Mouse (Mus musculus) cerebellum, adult 2 months (tissue): ENCODE measurements around the gene Anks1b.

Source experiments
- CTCF ChIP-seq: fragments of 200-500 bp; IDR thresholded peaks from 2 replicates; pipeline ENCODE4 v1.5.1; 2011; ENCODE audit warnings: low read depth, mild to moderate bottlenecking, control low read depth, low read length, moderate library complexity, borderline replicate concordance; ENCODE audit not compliant: insufficient read depth
- POLR2A ChIP-seq: fragments of 200-500 bp; IDR thresholded peaks from 2 replicates; pipeline ENCODE4 v1.6.1; 2011; ENCODE audit warnings: low read length, control low read depth, borderline replicate concordance; ENCODE audit not compliant: insufficient read depth

DNA sequence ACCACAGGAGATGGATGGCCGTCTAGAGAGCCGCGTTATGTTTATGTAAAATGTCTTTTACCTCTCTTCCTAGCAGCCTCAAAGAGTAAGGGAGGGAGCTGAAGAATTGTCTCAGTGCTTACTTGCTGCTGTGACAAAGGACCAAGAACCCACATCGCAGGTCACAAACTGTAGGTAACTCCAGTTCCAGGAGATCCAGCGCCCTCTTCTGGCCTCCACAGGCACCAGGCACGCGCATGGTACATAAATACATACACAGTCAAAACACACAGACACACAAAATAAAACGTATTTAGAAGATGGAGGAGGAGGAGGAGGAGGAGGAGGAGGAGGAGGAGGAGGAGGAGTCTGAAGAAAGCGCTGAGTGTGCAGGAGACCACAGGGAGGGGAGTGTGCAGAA is 845.4 kb downstream of the Anks1b start:
- no peak for TF ChIP-seq CTCF
- TF ChIP-seq POLR2A: no peak
